Mouse (Mus musculus) macrophage (primary cell): ENCODE measurements at regions not wholly inside any gene's neighbourhood (a gene's known extent, or its start where the extent isn't known, plus 50 kb on each side); places are given as distances from the start of the nearest gene placed in this dataset.
"Not testable (repeated sequence)": the region's sequence is repeated elsewhere in the genome, so short reads cannot be mapped to it uniquely, and the experiment has no call there.

ENCODE experiments used
- H3K27ac ChIP-seq: fragments of 350-480 bp; formaldehyde crosslinking; 2 replicates; pipeline ENCODE4 v1.9.0; 2021
- H3K36me3 ChIP-seq: fragments of 350-480 bp; formaldehyde crosslinking; 2 replicates; pipeline ENCODE4 v1.9.0; 2021; ENCODE audit errors: inconsistent target
- H3K4me3 ChIP-seq: fragments of 350-480 bp; formaldehyde crosslinking; 2 replicates; pipeline ENCODE4 v1.9.0; 2021; ENCODE audit errors: inconsistent target
- H3K79me2 ChIP-seq: fragments of 350-480 bp; formaldehyde crosslinking; 2 replicates; pipeline ENCODE4 v1.9.0; 2021; ENCODE audit errors: inconsistent target
- WGBS: methylation state at CpG from one replicate; pipeline ENCODE4 v1.1.7; 2026; ENCODE audit warnings: inconsistent platforms; ENCODE audit not compliant: missing documents; 5-methylcytosine and 5-hydroxymethylcytosine counted together

- 88% methylated on average over 8 of the region's 8 CpGs for WGBS
- Histone ChIP-seq H3K79me2 (no peaks in the 10 kb centered on the region), H3K27ac (no peak overlapping the region), H3K36me3 (no peaks in the 10 kb centered on the region), H3K4me3 (no peak overlapping the region)
Observed at GRCm38 (mm10) chr17:52351293-52351692, 251.2 kb upstream of the Kcnh8 start.

- Histone ChIP-seq H3K79me2 (no peaks in the 10 kb centered on the region), H3K27ac (no peak overlapping the region), H3K36me3 (no peaks in the 10 kb centered on the region), H3K4me3 (no peak overlapping the region)
Observed at GRCm38 (mm10) chr17:52350696-52351095, 251.8 kb upstream of the Kcnh8 start.

- 85% methylated on average over 5 of the region's 5 CpGs for WGBS
Observed at GRCm38 (mm10) chr17:52349872-52350271, 252.6 kb upstream of the Kcnh8 start.

GRCm38 (mm10) chr17:52348481-52349083, 253.9 kb upstream of the Kcnh8 start:
- no peaks in the 10 kb centered on the region for H3K79me2 ChIP-seq
- no peak overlapping the region for H3K4me3 ChIP-seq
- no peak overlapping the region for H3K27ac ChIP-seq
- whole genome bisulfite sequencing = 29% methylated on average over 8 of the region's 8 CpGs
- H3K36me3 ChIP-seq = no peaks in the 10 kb centered on the region

More at GRCm38 (mm10) chr17:52349872-52350271, 252.6 kb upstream of the Kcnh8 start:
- Histone ChIP-seq H3K4me3 (no peak overlapping the region), H3K36me3 (no peaks in the 10 kb centered on the region), H3K27ac (no peak overlapping the region), H3K79me2 (no peaks in the 10 kb centered on the region)

GRCm38 (mm10) chr17:52320586-52320985, 281.9 kb upstream of the Kcnh8 start:
- WGBS = 88% methylated on average over 1 of the region's 1 CpGs
- Histone ChIP-seq H3K27ac (no peak overlapping the region), H3K36me3 (no peaks in the 10 kb centered on the region)

GRCm38 (mm10) chr17:52316976-52317375, 285.5 kb upstream of the Kcnh8 start:
- Histone ChIP-seq H3K27ac (no peak overlapping the region), H3K4me3 (no peak overlapping the region), H3K36me3 (no peaks in the 10 kb centered on the region), H3K79me2 (no peaks in the 10 kb centered on the region)
- 83% methylated on average over 3 of the region's 3 CpGs for WGBS

More at GRCm38 (mm10) chr17:52320586-52320985, 281.9 kb upstream of the Kcnh8 start:
- Histone ChIP-seq H3K79me2 (no peaks in the 10 kb centered on the region), H3K4me3 (no peak overlapping the region)

GRCm38 (mm10) chr17:52315879-52316278, 286.6 kb upstream of the Kcnh8 start:
- no peaks in the 10 kb centered on the region for H3K79me2 ChIP-seq
- H3K4me3 ChIP-seq = no peak overlapping the region
- no peaks in the 10 kb centered on the region for H3K36me3 ChIP-seq
- WGBS = 98% methylated on average over 2 of the region's 2 CpGs
- no peak overlapping the region for H3K27ac ChIP-seq

GRCm38 (mm10) chr17:52315456-52315855, 287.1 kb upstream of the Kcnh8 start:
- not testable (repeated sequence) for H3K27ac ChIP-seq, H3K79me2 ChIP-seq, H3K4me3 ChIP-seq, H3K36me3 ChIP-seq
- 67% methylated on average over 1 of the region's 2 CpGs for whole genome bisulfite sequencing

- H3K27ac ChIP-seq = no peak overlapping the region
- WGBS = 67% methylated on average over 1 of the region's 1 CpGs
Observed at GRCm38 (mm10) chr17:52312043-52312442, 290.5 kb upstream of the Kcnh8 start.

GRCm38 (mm10) chr17:52308789-52309188, 293.7 kb upstream of the Kcnh8 start:
- 98% methylated on average over 5 of the region's 5 CpGs for WGBS
- Histone ChIP-seq H3K4me3 (no peak overlapping the region), H3K27ac (no peak overlapping the region), H3K36me3 (no peaks in the 10 kb centered on the region), H3K79me2 (no peaks in the 10 kb centered on the region)

More at GRCm38 (mm10) chr17:52312043-52312442, 290.5 kb upstream of the Kcnh8 start:
- Histone ChIP-seq H3K79me2 (no peaks in the 10 kb centered on the region), H3K36me3 (no peaks in the 10 kb centered on the region), H3K4me3 (no peak overlapping the region)

GRCm38 (mm10) chr17:52304133-52304532, 298.4 kb upstream of the Kcnh8 start:
- no peak overlapping the region for H3K27ac ChIP-seq
- no peak overlapping the region for H3K4me3 ChIP-seq
- no peaks in the 10 kb centered on the region for H3K36me3 ChIP-seq
- 88% methylated on average over 4 of the region's 4 CpGs for WGBS
- H3K79me2 ChIP-seq = no peaks in the 10 kb centered on the region

- no peak overlapping the region for H3K27ac ChIP-seq
- H3K4me3 ChIP-seq = no peak overlapping the region
- no peaks in the 10 kb centered on the region for H3K36me3 ChIP-seq
- 98% methylated on average over 4 of the region's 4 CpGs for WGBS
- no peaks in the 10 kb centered on the region for H3K79me2 ChIP-seq
Observed at GRCm38 (mm10) chr17:52303320-52303719, 299.2 kb upstream of the Kcnh8 start.

GRCm38 (mm10) chr17:52299769-52300168, 302.7 kb upstream of the Kcnh8 start:
- H3K27ac ChIP-seq = no peak overlapping the region
- no peak overlapping the region for H3K4me3 ChIP-seq
- no peaks in the 10 kb centered on the region for H3K36me3 ChIP-seq
- 58% methylated on average over 4 of the region's 4 CpGs for WGBS
- H3K79me2 ChIP-seq = no peaks in the 10 kb centered on the region

- H3K36me3 ChIP-seq = no peaks in the 10 kb centered on the region
- WGBS = 77% methylated on average over 2 of the region's 2 CpGs
- H3K4me3 ChIP-seq = no peak overlapping the region
- no peak overlapping the region for H3K27ac ChIP-seq
- H3K79me2 ChIP-seq = no peaks in the 10 kb centered on the region
Observed at GRCm38 (mm10) chr17:52285392-52285791, 317.1 kb upstream of the Kcnh8 start.

GRCm38 (mm10) chr17:52282264-52282663, 320.2 kb upstream of the Kcnh8 start:
- H3K27ac ChIP-seq = no peak overlapping the region
- H3K79me2 ChIP-seq = no peaks in the 10 kb centered on the region
- WGBS = 83% methylated on average over 3 of the region's 3 CpGs
- H3K36me3 ChIP-seq = no peaks in the 10 kb centered on the region
- no peak overlapping the region for H3K4me3 ChIP-seq

- Histone ChIP-seq H3K79me2 (no peaks in the 10 kb centered on the region), H3K27ac (no peak overlapping the region), H3K4me3 (no peak overlapping the region), H3K36me3 (no peaks in the 10 kb centered on the region)
- WGBS = 76% methylated on average over 4 of the region's 4 CpGs
Observed at GRCm38 (mm10) chr17:52278523-52278922, 324.0 kb upstream of the Kcnh8 start.
